Mouse (Mus musculus) urinary bladder, postnatal 36 days (tissue): Measurements from ENCODE around the gene 1110051M20Rik.

ENCODE experiments used
- DNase-seq, 2 experiments: peaks; one replicate each; pipeline ENCODE4 v3.0.0; 2022; ENCODE audit warnings: low spot score in 2 of 2, mixed read lengths in 1 of 2

Gene 1110051M20Rik

GRCm38 (mm10) chr2:91421641-91422040 lies 22.9 kb downstream of the 1110051M20Rik start:
- DNase-seq: no peak

DNA sequence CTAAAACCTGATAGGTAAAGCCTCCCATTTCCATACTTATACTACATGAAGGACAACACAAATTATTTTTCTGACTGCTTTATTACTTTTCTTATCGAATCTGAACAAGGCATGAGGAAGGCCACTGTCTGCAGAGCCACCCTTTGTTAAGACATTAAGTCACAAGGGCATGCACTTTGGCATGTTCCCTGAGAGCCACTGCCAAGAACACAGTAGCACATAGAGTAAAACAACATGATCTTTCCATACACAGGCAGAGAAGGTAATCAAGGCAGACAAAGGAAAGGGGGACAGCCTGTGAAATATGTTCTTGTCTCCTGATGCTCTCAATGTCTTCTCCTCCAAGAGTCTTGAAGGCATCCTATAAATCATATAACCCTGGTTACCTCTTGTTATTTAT lies 30.7 kb downstream of the 1110051M20Rik start:
- no peak for DNase-seq

DNA sequence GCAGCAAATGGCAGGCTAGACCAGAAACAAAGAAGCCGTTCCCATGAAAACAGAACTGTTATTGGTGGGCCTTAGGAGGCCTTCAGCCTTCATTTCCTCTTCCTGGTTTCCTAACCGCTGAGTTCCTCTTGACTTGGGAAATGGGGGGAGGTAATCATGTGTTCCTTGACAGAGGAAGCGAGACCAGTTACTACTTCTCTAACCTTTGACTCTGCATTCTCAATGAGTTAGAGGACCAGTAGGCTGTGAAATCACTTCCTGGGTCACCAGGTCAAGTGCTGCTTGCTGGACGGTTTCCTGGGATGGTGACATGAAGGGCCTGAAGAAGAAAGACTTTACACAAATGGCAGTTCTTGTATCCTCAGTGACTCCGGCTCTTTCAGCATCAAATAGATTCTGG lies 32.1 kb downstream of the 1110051M20Rik start:
- DNase-seq: no peak

DNA sequence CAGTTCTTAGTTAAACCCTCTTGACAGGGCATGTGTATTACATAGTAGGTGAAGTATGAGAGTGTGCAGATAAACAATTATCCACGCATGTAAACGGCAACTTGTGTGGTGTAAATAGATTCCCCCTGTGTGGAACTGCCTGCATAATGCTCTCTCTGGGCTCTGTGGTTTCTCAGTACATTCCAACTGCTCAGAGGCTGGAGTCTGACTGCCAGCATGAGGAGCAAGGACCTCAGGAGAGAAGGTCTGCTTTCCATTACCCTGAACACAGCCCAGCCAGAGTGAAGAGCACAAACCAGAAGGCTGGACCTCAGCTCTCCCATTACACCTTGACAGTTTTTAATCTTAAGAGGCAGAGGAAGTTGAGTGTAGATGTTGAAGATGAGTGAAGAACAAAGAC lies 33.0 kb downstream of the 1110051M20Rik start:
- DNase-seq: no peak

- no peak for DNase-seq
Measured at GRCm38 (mm10) chr2:91408031-91408430, 36.5 kb downstream of the 1110051M20Rik start.

- no peak for DNase-seq
Measured at GRCm38 (mm10) chr2:91405071-91405470, 39.4 kb downstream of the 1110051M20Rik start.

DNA sequence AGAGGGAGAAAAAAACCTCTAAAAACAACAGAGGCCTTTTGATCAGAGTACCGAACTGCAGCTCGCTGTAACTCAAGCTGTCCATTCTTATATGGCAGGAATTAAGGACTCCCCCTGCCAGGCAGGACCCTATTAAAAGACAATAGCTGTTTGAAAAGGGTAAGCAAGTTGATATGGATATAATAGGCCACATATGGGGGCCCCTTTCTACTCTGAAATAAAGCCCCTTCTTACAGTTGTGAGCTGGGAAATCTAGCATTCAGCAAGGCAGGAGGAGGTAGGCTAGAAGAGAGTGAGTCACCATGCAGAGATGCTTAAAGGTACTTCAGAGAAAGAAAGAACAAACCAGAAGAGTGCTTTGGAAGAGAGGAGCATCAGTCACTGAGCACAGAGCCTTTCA lies 44.8 kb downstream of the 1110051M20Rik start:
- DNase-seq: no peak

DNA sequence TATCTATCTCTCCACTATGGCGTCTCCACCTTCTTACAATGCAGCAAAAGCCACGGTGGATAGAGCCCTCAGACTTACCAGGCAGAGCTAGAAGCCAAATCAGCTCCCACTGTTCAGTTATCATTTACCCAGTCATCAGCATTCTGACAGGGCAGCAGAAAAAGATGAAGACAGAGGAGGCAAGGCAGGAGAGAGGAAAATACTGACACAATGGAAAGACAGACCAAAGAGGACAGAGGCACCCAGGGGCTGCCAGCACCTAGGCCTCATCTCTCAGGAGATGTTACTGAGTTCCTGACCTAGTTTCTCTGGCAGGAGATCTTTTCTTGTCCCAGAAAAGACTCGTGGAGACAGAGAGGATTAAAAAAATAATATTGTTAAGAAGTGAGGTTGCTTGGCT lies 45.3 kb downstream of the 1110051M20Rik start:
- DNase-seq: no peak

DNA sequence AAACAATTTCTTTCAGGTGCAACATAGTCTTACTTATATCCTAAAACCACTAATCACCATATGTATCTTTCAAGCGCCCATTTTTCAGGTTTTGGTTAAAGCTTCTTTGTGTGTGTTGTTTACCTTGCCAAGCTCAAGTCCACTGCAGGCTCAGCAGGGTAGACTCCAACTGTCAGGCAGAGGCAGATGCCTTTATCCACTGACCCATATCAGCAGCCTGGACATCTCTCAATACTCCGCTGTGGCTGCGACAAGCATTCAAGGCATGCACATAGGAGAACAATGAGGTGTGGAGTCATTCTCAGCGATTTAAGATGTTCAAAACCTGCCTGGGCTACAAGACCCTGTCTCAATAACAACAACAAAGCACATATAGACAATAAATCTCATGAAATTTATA lies 50.4 kb downstream of the 1110051M20Rik start:
- no peak for DNase-seq

DNA sequence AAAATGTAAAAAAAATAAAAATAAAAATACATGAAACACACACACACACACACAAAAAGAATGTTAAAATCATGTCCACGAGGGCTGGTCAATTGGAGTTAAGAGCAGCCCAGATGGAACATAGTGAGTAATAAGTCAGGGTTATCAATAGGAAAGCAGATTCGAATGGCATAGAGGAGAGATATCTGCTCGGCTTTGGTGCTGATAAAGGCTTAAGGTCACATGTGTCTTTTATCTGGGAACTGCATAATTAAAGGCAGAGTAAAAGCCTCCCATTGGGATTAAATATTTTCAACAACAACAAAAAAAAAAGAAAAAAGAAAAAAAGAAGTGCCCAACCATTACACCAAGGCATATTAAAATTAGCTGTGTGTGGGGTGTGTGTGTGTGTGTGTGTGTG lies 55.8 kb downstream of the 1110051M20Rik start:
- no peak for DNase-seq

DNA sequence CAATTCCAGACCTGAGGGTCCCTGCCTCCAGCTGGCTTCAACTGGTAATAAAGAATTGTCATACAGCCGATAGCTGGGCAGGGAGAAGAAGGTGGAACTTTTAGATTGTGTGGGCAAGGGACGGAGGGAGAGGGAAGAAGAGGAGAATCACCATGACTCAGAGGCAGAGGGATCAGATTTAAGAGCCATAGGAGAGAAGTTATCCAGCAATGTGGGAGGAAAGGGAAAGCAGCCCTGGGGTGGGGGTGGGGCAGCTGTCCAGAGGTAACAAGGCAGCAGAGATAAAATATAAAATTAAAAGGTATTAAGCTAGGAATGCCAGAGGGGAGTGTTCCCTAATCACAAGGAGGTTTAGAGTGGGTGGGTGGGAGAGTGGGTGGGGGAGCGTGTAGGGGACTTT lies 56.2 kb downstream of the 1110051M20Rik start:
- DNase-seq: no peak

DNA sequence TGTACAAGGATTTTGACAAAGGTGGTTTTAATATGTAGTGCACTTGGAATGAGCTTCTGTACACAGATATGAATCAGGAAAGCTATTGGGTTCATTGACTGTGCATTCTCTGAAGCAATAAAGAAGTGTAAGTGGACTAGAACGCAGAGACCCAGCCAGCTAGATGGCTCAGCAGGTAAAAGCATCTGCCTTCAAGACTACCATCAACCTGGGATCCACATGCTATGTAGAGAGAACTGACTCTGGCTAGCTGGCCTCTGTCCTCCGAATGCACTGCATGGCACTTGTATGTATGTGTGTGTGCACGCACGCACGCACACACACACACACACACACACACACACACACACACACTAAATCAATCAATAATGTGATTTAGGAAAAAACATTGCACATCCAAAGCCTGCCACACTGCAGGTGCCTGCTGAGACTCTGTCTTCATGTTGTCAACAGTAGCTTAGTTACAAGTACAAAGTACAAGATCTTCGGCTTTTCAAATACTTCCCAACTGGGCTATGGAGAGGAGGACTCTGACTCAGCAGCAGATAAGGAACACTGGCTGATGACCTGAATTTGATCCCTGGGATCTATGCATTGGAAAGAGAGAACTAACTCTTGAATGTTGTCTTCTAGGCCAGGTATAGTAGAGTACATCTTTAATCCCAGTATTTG lies 57.1 kb downstream of the 1110051M20Rik start:
- DNase-seq: no peak

- no peak for DNase-seq
Measured at GRCm38 (mm10) chr2:91386547-91387286, 57.8 kb downstream of the 1110051M20Rik start.

DNA sequence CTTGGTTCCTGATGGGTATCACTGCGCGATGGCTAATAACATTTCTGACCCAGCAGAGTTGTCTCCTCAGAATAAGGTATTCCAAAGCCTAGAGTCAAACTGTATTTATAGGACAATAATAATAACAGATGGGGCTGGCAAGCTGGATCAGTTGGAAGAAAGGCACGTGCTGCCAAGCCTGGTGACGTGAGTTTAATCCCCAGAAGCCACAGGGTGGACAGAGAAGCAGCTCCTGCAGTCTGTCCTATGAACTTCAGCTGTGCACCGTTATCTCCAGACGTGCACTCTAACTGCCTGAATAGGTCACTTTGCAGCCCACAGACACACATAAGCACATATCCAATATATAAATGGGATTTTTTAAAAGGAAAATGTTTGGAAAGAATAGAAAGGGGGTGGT lies 61.2 kb downstream of the 1110051M20Rik start:
- DNase-seq: no peak

- DNase-seq: no peak
Measured at GRCm38 (mm10) chr2:91377038-91377437, 67.5 kb downstream of the 1110051M20Rik start.

- DNase-seq: no peak
Measured at GRCm38 (mm10) chr2:91370314-91370713, 74.2 kb downstream of the 1110051M20Rik start.

DNA sequence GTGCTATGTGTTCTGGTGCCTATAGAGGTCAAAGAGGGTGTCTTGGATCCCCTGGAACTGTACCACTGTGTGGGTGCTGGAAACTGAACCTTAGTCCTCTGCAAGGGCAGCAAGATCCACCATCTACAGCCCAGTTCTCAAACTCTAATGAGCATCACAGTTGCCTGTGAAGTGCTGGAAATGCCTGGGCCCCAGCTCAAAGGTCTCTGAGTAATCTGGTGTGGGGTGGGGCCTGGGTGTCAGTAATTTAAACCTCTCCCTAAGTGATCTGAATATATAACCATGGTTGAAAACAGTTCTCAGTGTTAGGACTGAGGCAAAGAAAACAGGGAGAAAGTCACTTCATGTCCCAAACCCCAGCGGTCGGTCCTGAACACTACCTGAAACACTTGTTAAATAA lies 81.2 kb downstream of the 1110051M20Rik start:
- no peak for DNase-seq

DNA sequence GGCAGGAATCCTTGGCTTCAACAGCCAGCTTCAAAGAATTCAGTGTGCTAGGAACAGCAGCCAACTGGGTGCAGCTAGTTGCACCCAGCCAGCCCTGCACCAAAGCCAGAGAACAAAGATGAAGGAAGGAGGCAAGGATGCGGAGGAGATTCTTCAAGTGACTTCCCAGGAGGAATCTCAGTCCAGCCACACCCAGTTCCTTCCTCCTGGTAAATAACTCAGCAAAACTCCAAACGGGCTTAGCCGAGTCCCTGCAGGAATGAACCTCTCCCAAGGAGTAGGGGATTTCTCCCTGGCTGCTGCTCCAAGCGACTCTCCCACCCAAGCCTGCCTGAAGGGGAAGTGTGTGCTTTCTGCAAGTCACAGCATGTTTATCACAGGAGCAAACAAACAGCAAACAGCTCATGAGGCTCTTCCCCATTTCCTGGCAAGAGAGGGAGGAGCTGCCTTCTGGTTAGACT lies 83.4 kb downstream of the 1110051M20Rik start:
- DNase-seq: peak; percentile 38

- DNase-seq: no peak
Measured at GRCm38 (mm10) chr2:91355767-91356166, 88.7 kb downstream of the 1110051M20Rik start.

- DNase-seq: no peak
Measured at GRCm38 (mm10) chr2:91354727-91355403, 89.6 kb downstream of the 1110051M20Rik start.

- DNase-seq: no peak
Measured at GRCm38 (mm10) chr2:91353854-91354253, 90.7 kb downstream of the 1110051M20Rik start.

- no peak for DNase-seq
Measured at GRCm38 (mm10) chr2:91351841-91352240, 92.7 kb downstream of the 1110051M20Rik start.

- DNase-seq: no peak
Measured at GRCm38 (mm10) chr2:91349974-91350457, 94.5 kb downstream of the 1110051M20Rik start.
